Mouse (Mus musculus) thymus, adult 2 months (tissue): ENCODE data around the gene Strbp. TPM values are rescaled to one million over a fixed set of nuclear protein-coding genes. Genes with fewer than 3 reads are reported as not detected.
A peak's percentile ranks its signal among the peaks of the same experiment; 100 is the strongest.

Experiments used
- DNase-seq: peaks from one replicate; pipeline ENCODE4 v3.0.0; 2021
- H3K27ac ChIP-seq: fragments of 200-500 bp; 2 replicates; pipeline ENCODE4 v1.5.1; 2012; ENCODE audit warnings: low read length, control low read depth; ENCODE audit not compliant: control insufficient read depth, insufficient read depth
- H3K27me3 ChIP-seq: fragments of 200-500 bp; 2 replicates; pipeline ENCODE4 v1.6.1; 2012; ENCODE audit warnings: mild to moderate bottlenecking, low read length, moderate library complexity, mixed read lengths; ENCODE audit not compliant: control insufficient read depth, insufficient read depth
- H3K36me3 ChIP-seq: fragments of 200-500 bp; 2 replicates; pipeline ENCODE4 v1.6.1; 2012; ENCODE audit warnings: mild to moderate bottlenecking, low read length, moderate library complexity; ENCODE audit not compliant: control insufficient read depth, insufficient read depth
- H3K4me1 ChIP-seq: fragments of 200-500 bp; replicated peaks from 2 replicates; pipeline ENCODE4 v1.6.1; 2012; ENCODE audit warnings: low read length; ENCODE audit not compliant: control insufficient read depth, insufficient read depth
- H3K4me3 ChIP-seq: fragments of 200-500 bp; 2 replicates; pipeline ENCODE4 v1.5.1; 2012; ENCODE audit warnings: mild to moderate bottlenecking, low read length, control low read depth, moderate library complexity; ENCODE audit not compliant: control insufficient read depth, insufficient read depth
- CTCF ChIP-seq: fragments of 200-500 bp; IDR thresholded peaks from 2 replicates; pipeline ENCODE4 v1.5.1; 2012; ENCODE audit warnings: mild to moderate bottlenecking, control low read depth, low read length, moderate library complexity, borderline replicate concordance; ENCODE audit not compliant: control insufficient read depth, poor library complexity, insufficient read depth; ENCODE audit errors: extremely low read depth
- POLR2A ChIP-seq: fragments of 200-500 bp; IDR thresholded peaks from 2 replicates; pipeline ENCODE4 v1.6.1; 2012; ENCODE audit warnings: mild to moderate bottlenecking, low read length, control low read depth, moderate library complexity; ENCODE audit not compliant: control insufficient read depth, poor library complexity, insufficient read depth; ENCODE audit errors: extremely low read depth
- WGBS: fragments of 180-500 bp; shearing (Covaris S2); methylation state at CpG from one replicate; pipeline ENCODE4 v1.1.7; 2018; 5-methylcytosine and 5-hydroxymethylcytosine counted together
- polyA plus RNA-seq: library from polyadenylated mRNA; depleted of rRNA; stranded (reverse); fragments of >200 nt; gene quantifications from 2 replicates; pipeline ENCODE4 v1.2.3, GENCODE M21; 2012

The Strbp gene
- polyA plus RNA-seq, 1 experiment = 10.6 TPM

DNA sequence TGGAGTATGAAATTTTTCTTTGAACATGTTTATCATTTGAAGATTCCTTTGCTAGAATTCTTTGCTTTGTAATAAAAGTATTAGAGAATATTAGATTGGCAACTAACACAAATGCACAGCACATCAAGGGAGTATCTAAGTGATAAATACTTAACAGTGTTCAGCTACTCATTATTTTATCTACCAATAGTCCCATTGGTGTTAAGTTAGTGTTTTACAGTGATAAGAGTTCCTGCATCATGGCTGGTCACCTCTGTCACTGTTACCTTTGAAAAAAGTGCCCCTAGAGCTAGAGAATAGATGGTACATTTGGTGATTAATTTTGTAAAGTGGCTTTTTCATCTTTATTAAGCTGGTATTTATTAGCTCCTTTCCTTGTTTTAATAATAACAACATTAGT, 217.3 kb downstream of the Strbp start:
- TF ChIP-seq POLR2A (no peak), CTCF (no peak)
- no peak overlapping the region for H3K4me3 ChIP-seq

GRCm38 (mm10) chr2:37485370-37485769, 218.3 kb downstream of the Strbp start:
- Histone ChIP-seq H3K27me3 (no peaks in the 10 kb centered on the region), H3K27ac (no peak overlapping the region), H3K4me3 (no peak overlapping the region), H3K36me3 (peaks cover 27% of the 10 kb centered on the region), H3K4me1 (no peaks in the 10 kb centered on the region)
- WGBS = 89% methylated on average over 1 of the region's 1 CpGs
- peak; percentile 43 for DNase-seq
- no peak for TF ChIP-seq POLR2A
- no peak for TF ChIP-seq CTCF

More for the DNA sequence above, 217.3 kb downstream of the Strbp start:
- no peak overlapping the region for H3K27ac ChIP-seq
- no peak for DNase-seq
- H3K36me3 ChIP-seq = peaks cover 27% of the 10 kb centered on the region
- no peaks in the 10 kb centered on the region for H3K27me3 ChIP-seq
- H3K4me1 ChIP-seq = no peaks in the 10 kb centered on the region

- H3K4me1 ChIP-seq = no peaks in the 10 kb centered on the region
- H3K4me3 ChIP-seq = no peak overlapping the region
- peaks cover 23% of the 10 kb centered on the region for H3K36me3 ChIP-seq
- H3K27me3 ChIP-seq = no peaks in the 10 kb centered on the region
- TF ChIP-seq CTCF = no peak
- TF ChIP-seq POLR2A = no peak
- no peak overlapping the region for H3K27ac ChIP-seq
- WGBS = 92% methylated on average over 2 of the region's 2 CpGs
- no peak for DNase-seq
Measured at GRCm38 (mm10) chr2:37484165-37484564, 219.5 kb downstream of the Strbp start.

DNA sequence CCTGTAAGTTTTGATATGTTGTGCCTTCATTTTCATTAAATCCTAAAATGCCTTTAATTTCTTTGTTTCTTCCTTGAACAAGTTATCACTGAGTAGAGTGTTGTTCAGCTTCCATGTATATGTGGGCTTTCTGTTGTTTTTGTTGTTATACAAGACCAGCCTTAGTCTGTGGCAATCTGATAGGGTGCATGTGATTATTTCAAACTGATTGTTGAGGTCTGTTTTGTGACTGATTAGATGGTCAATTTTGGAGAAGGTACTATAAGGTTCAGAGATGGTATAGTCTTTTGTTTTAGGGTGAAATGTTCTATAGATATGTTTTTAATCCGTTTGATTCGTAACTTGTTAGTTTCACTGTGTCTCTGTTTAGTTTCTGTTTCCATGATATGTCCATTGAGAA, 223.6 kb downstream of the Strbp start:
- no peaks in the 10 kb centered on the region for H3K4me1 ChIP-seq
- no peak overlapping the region for H3K27ac ChIP-seq
- H3K4me3 ChIP-seq = no peak overlapping the region
- peaks cover 32% of the 10 kb centered on the region for H3K36me3 ChIP-seq
- no peaks in the 10 kb centered on the region for H3K27me3 ChIP-seq
- DNase-seq = no peak
- WGBS = 91% methylated on average over 2 of the region's 2 CpGs
- TF ChIP-seq CTCF = no peak
- no peak for TF ChIP-seq POLR2A

DNA sequence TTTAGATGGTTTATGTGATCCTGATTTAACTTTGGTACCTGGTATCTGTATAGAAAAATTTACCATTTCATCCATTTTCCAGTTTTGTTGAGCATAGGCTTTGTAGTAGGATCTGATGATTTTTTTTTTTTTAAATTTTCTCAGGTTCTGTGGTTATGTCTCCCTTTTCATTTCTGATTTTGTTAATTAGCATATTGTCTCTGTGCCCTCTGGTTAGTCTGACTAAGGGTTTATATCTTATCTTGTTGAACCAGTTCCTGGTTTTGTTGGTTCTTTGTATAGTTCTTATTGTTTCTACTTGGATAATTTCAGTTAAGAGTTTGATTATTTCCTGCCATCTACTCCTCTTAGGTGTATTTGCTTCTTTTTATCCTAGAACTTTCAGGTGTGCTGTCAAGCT, 224.1 kb downstream of the Strbp start:
- no peak for DNase-seq
- Histone ChIP-seq H3K27ac (no peak overlapping the region), H3K27me3 (no peaks in the 10 kb centered on the region), H3K36me3 (peaks cover 27% of the 10 kb centered on the region), H3K4me3 (no peak overlapping the region), H3K4me1 (no peaks in the 10 kb centered on the region)
- TF ChIP-seq CTCF (no peak), POLR2A (no peak)

GRCm38 (mm10) chr2:37466266-37466665, 237.4 kb downstream of the Strbp start:
- H3K4me1 ChIP-seq = no peaks in the 10 kb centered on the region
- TF ChIP-seq CTCF (no peak), POLR2A (no peak)
- no peak overlapping the region for H3K27ac ChIP-seq
- 97% methylated on average over 4 of the region's 4 CpGs for WGBS
- no peak overlapping the region for H3K4me3 ChIP-seq
- DNase-seq = no peak
- H3K27me3 ChIP-seq = no peaks in the 10 kb centered on the region
- H3K36me3 ChIP-seq = peaks cover 4% of the 10 kb centered on the region; the same call in 1 of the 2 replicates

DNA sequence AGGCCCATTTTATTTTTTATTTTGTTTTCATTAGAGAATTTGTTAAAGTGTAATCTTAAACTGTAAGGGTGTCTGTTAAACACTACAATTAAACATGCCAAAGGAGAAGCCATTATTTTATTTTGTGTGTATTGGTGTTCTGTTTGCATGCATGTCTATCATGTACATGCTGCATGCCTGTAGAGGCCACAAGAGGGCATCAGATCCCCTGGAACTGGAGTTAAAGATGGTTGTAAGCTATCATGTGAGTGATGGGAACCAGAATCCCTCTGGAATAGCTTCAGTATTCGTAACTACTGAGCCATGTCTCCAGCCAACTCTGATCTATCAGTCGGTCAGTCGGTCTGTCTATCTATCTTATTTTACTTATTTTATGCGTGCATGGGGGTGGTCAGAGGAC, 243.0 kb downstream of the Strbp start:
- Histone ChIP-seq H3K4me3 (no peak overlapping the region), H3K27ac (no peak overlapping the region), H3K36me3 (no peaks in the 10 kb centered on the region), H3K27me3 (no peaks in the 10 kb centered on the region), H3K4me1 (no peaks in the 10 kb centered on the region)
- WGBS = 97% methylated on average over 4 of the region's 4 CpGs
- no peak for DNase-seq
- TF ChIP-seq POLR2A (no peak), CTCF (no peak)
